Mouse (Mus musculus) heart, postnatal 0 days (tissue): ENCODE data around the gene Golm1.

ENCODE experiments used
- CTCF ChIP-seq: IDR thresholded peaks from 2 replicates; pipeline ENCODE4 v1.5.1; 2016; ENCODE audit warnings: antibody characterized with exemption, control low read depth, low read depth
- EP300 ChIP-seq: IDR thresholded peaks from 2 replicates; pipeline ENCODE4 v1.6.1; 2016; ENCODE audit warnings: antibody characterized with exemption, low read depth

DNA sequence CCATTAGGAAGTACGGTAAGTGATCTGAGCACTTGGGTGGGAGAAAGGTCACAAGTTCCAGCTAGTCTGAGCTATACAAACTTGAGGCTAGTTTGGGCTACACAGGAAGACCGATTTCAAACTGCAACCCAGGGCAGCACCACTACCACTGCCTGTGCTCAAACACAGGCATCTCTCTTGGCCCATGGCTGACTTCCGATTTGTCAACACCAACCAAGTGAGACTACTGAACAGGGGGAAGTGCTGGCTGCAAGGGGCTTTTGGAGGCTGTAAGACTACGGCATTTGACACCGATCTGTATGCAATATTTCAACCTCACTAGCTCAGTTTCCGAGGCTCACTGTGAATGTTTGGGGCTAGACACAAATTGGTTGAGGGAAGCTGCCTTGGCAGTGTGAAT lies 28.1 kb downstream of the Golm1 start:
- TF ChIP-seq CTCF, result no peak
- no peak for TF ChIP-seq EP300
